Mouse (Mus musculus): ENCODE results near the gene Rap1gap2. TPM values are rescaled to one million over a fixed set of nuclear protein-coding genes. Genes with fewer than 3 reads are reported as not detected.
A peak's percentile ranks its signal among the peaks of the same experiment; 100 is the strongest.

Gene Rap1gap2
- polyA plus RNA-seq, 1 experiment from 2014 or later = 15.8 TPM

- Histone ChIP-seq H3K36me3 (replicated peaks) (no peaks in the 10 kb centered on the region), H3K27me3 (replicated peaks) (no peaks in the 10 kb centered on the region), H3K9ac (no peak overlapping the region), H3K9me3 (no peaks in the 10 kb centered on the region), H3K4me2 (no peak overlapping the region), H3K4me1 (peaks cover 6% of the 10 kb centered on the region; the same call in 1 of the 2 replicates), H3K27ac (no peak overlapping the region), H3K4me3 (no peak overlapping the region)
- 89% methylated on average over 5 of the region's 5 CpGs for WGBS
- ATAC-seq (replicated peaks) = no peak
These were observed 126.8 kb downstream of the Rap1gap2 start for GRCm38 (mm10) chr11:74483871-74484270.

- WGBS = 83% methylated on average over 6 of the region's 6 CpGs
- Histone ChIP-seq H3K4me1 (peaks cover 6% of the 10 kb centered on the region; the same call in 1 of the 2 replicates), H3K4me2 (no peak overlapping the region), H3K27me3 (replicated peaks) (no peaks in the 10 kb centered on the region), H3K9me3 (no peaks in the 10 kb centered on the region), H3K4me3 (no peak overlapping the region), H3K9ac (no peak overlapping the region), H3K36me3 (replicated peaks) (no peaks in the 10 kb centered on the region), H3K27ac (no peak overlapping the region)
- no peak for ATAC-seq (replicated peaks)
These were observed 127.4 kb downstream of the Rap1gap2 start for GRCm38 (mm10) chr11:74483153-74483817.

- Histone ChIP-seq H3K36me3 (replicated peaks) (no peaks in the 10 kb centered on the region), H3K4me3 (no peak overlapping the region), H3K4me1 (peaks cover 6% of the 10 kb centered on the region; the same call in 1 of the 2 replicates), H3K9ac (no peak overlapping the region), H3K4me2 (no peak overlapping the region), H3K9me3 (no peaks in the 10 kb centered on the region), H3K27ac (no peak overlapping the region), H3K27me3 (replicated peaks) (no peaks in the 10 kb centered on the region)
- WGBS = 72% methylated on average over 5 of the region's 5 CpGs
- no peak for ATAC-seq (replicated peaks)
These were observed 128.9 kb downstream of the Rap1gap2 start for GRCm38 (mm10) chr11:74481797-74482196.

- no peaks in the 10 kb centered on the region for H3K9me3 ChIP-seq
- H3K9ac ChIP-seq = no peak overlapping the region
- no peak overlapping the region for H3K4me2 ChIP-seq
- 83% methylated on average over 5 of the region's 5 CpGs for WGBS
- no peaks in the 10 kb centered on the region for H3K36me3 ChIP-seq (replicated peaks)
- H3K4me1 ChIP-seq = peaks cover 6% of the 10 kb centered on the region; the same call in 1 of the 2 replicates
- H3K27ac ChIP-seq = no peak overlapping the region
- no peak for ATAC-seq (replicated peaks)
- H3K4me3 ChIP-seq = no peak overlapping the region
- no peaks in the 10 kb centered on the region for H3K27me3 ChIP-seq (replicated peaks)
These were observed 130.9 kb downstream of the Rap1gap2 start for GRCm38 (mm10) chr11:74479715-74480289.

- H3K36me3 ChIP-seq (replicated peaks) = no peaks in the 10 kb centered on the region
- no peak overlapping the region for H3K4me2 ChIP-seq
- no peak overlapping the region for H3K4me3 ChIP-seq
- H3K9me3 ChIP-seq = no peaks in the 10 kb centered on the region
- peaks cover 6% of the 10 kb centered on the region; the same call in 1 of the 2 replicates for H3K4me1 ChIP-seq
- no peak overlapping the region for H3K9ac ChIP-seq
- no peaks in the 10 kb centered on the region for H3K27me3 ChIP-seq (replicated peaks)
- 91% methylated on average over 2 of the region's 2 CpGs for WGBS
- H3K27ac ChIP-seq = no peak overlapping the region
- no peak for ATAC-seq (replicated peaks)
These were observed 131.8 kb downstream of the Rap1gap2 start for GRCm38 (mm10) chr11:74478877-74479276.

- no peaks in the 10 kb centered on the region for H3K36me3 ChIP-seq (replicated peaks)
- no peak overlapping the region for H3K4me3 ChIP-seq
- peaks cover 13% of the 10 kb centered on the region for H3K4me1 ChIP-seq
- no peak overlapping the region for H3K4me2 ChIP-seq
- H3K27me3 ChIP-seq (replicated peaks) = no peaks in the 10 kb centered on the region
- ATAC-seq (replicated peaks) = no peak
- WGBS = 84% methylated on average over 10 of the region's 10 CpGs
- no peak overlapping the region for H3K27ac ChIP-seq
- H3K9me3 ChIP-seq = no peaks in the 10 kb centered on the region
- no peak overlapping the region for H3K9ac ChIP-seq
These were observed 138.0 kb downstream of the Rap1gap2 start for GRCm38 (mm10) chr11:74472671-74473070.

- 15% methylated on average over 6 of the region's 6 CpGs for WGBS
- no peak overlapping the region for H3K4me2 ChIP-seq
- no peak overlapping the region for H3K9ac ChIP-seq
- H3K4me1 ChIP-seq = peaks cover 21% of the 10 kb centered on the region
- no peaks in the 10 kb centered on the region for H3K36me3 ChIP-seq (replicated peaks)
- peak; percentile 48; the same call in 1 of the 2 replicates for ATAC-seq (replicated peaks)
- no peaks in the 10 kb centered on the region for H3K9me3 ChIP-seq
- peak overlapping the region; percentile 56; the same call in 1 of the 2 replicates for H3K27ac ChIP-seq
- H3K27me3 ChIP-seq (replicated peaks) = no peaks in the 10 kb centered on the region
- no peak overlapping the region for H3K4me3 ChIP-seq
These were observed 142.5 kb downstream of the Rap1gap2 start for GRCm38 (mm10) chr11:74468195-74468594.

- Histone ChIP-seq H3K27ac (no peak overlapping the region), H3K4me2 (no peak overlapping the region), H3K9ac (no peak overlapping the region), H3K9me3 (no peaks in the 10 kb centered on the region), H3K36me3 (replicated peaks) (no peaks in the 10 kb centered on the region), H3K4me1 (peaks cover 21% of the 10 kb centered on the region), H3K4me3 (no peak overlapping the region), H3K27me3 (replicated peaks) (no peaks in the 10 kb centered on the region)
- ATAC-seq (replicated peaks) = no peak
- 53% methylated on average over 7 of the region's 7 CpGs for WGBS
These were observed 145.0 kb downstream of the Rap1gap2 start for GRCm38 (mm10) chr11:74465712-74466111.

- Histone ChIP-seq H3K27ac (no peak overlapping the region), H3K4me2 (no peak overlapping the region), H3K4me3 (no peak overlapping the region), H3K9me3 (no peaks in the 10 kb centered on the region), H3K36me3 (replicated peaks) (no peaks in the 10 kb centered on the region), H3K27me3 (replicated peaks) (no peaks in the 10 kb centered on the region), H3K9ac (no peak overlapping the region), H3K4me1 (peaks cover 21% of the 10 kb centered on the region)
- ATAC-seq (replicated peaks) = no peak
- WGBS = 73% methylated on average over 10 of the region's 10 CpGs
These were observed 146.3 kb downstream of the Rap1gap2 start for GRCm38 (mm10) chr11:74464181-74464977.

- no peak overlapping the region for H3K4me3 ChIP-seq
- H3K9me3 ChIP-seq = no peaks in the 10 kb centered on the region
- H3K27ac ChIP-seq = no peak overlapping the region
- no peak overlapping the region for H3K4me2 ChIP-seq
- no peak for ATAC-seq (replicated peaks)
- no peaks in the 10 kb centered on the region for H3K36me3 ChIP-seq (replicated peaks)
- no peaks in the 10 kb centered on the region for H3K27me3 ChIP-seq (replicated peaks)
- no peak overlapping the region for H3K9ac ChIP-seq
- 72% methylated on average over 2 of the region's 2 CpGs for WGBS
- peaks cover 8% of the 10 kb centered on the region; the same call in 1 of the 2 replicates for H3K4me1 ChIP-seq
These were observed 148.1 kb downstream of the Rap1gap2 start for GRCm38 (mm10) chr11:74462651-74463050.

GRCm38 (mm10) chr11:74459651-74460050 is 151.1 kb downstream of the Rap1gap2 start:
- Histone ChIP-seq H3K4me1 (0 out of 2 replicates have a peak, but pooled peaks cover 3% of the 10 kb centered on the region), H3K36me3 (replicated peaks) (no peaks in the 10 kb centered on the region), H3K9ac (no peak overlapping the region), H3K4me3 (no peak overlapping the region), H3K27ac (no peak overlapping the region), H3K27me3 (replicated peaks) (no peaks in the 10 kb centered on the region), H3K4me2 (no peak overlapping the region), H3K9me3 (no peaks in the 10 kb centered on the region)
- 85% methylated on average over 8 of the region's 8 CpGs for WGBS
- ATAC-seq (replicated peaks) = no peak

GRCm38 (mm10) chr11:74458400-74458799 is 152.3 kb downstream of the Rap1gap2 start:
- no peak overlapping the region for H3K4me3 ChIP-seq
- no peak for ATAC-seq (replicated peaks)
- WGBS = 68% methylated on average over 3 of the region's 3 CpGs
- H3K4me2 ChIP-seq = no peak overlapping the region
- no peaks in the 10 kb centered on the region for H3K4me1 ChIP-seq
- H3K27ac ChIP-seq = no peak overlapping the region
- H3K9me3 ChIP-seq = no peaks in the 10 kb centered on the region
- no peaks in the 10 kb centered on the region for H3K27me3 ChIP-seq (replicated peaks)
- no peak overlapping the region for H3K9ac ChIP-seq
- H3K36me3 ChIP-seq (replicated peaks) = no peaks in the 10 kb centered on the region

All from midbrain, embryonic 15.5 days (tissue).